In genomic region chr1:128907566-128907965, GRCm38 (mm10) we compare ENCODE assay signal across 23 mouse cellular contexts.
A peak's percentile ranks its signal among the peaks of the same experiment; 100 is the strongest.
DNase-seq lines count a peak whose midpoint lies in the region; TF ChIP-seq lines count a peak whose summit lies in the region.
"Had no signal": no experiment of that assay in that cellular context is flagged by ENCODE, and none has a peak within 500 bp of the region (broad histone marks: within the 10 kb centered on the region; RNA-seq: fewer than 3 reads in every experiment).

No protein-coding gene starts in this region.

- H3K4me1 ChIP-seq in heart, embryonic 10.5 days: no peaks in the 10 kb centered on the region
- H3K4me1 ChIP-seq: embryonic facial prominence, embryonic 15.5 days; forebrain, embryonic 12.5 days; limb, embryonic 12.5 days; megakaryocyte, embryonic 14.5 days had no signal

- H3K27ac ChIP-seq in heart, embryonic 10.5 days: no peak overlapping the region
- H3K27ac ChIP-seq: embryonic facial prominence, embryonic 10.5 days; embryonic facial prominence, embryonic 15.5 days; forebrain, embryonic 12.5 days; heart, embryonic 13.5 days; hindbrain, embryonic 14.5 days; limb, embryonic 12.5 days had no signal

- 73% methylated on average over 2 of the region's 2 CpGs for WGBS in heart, embryonic 10.5 days

- H3K36me3 ChIP-seq in heart, embryonic 10.5 days: no peaks in the 10 kb centered on the region
- H3K36me3 ChIP-seq: embryonic facial prominence, embryonic 10.5 days; embryonic facial prominence, embryonic 15.5 days; forebrain, embryonic 12.5 days; G1E; heart, embryonic 13.5 days; limb, embryonic 12.5 days had no signal

- H3K9me3 ChIP-seq in heart, embryonic 10.5 days: no peaks in the 10 kb centered on the region
- H3K9me3 ChIP-seq: embryonic facial prominence, embryonic 10.5 days; embryonic facial prominence, embryonic 15.5 days; forebrain, embryonic 12.5 days; heart, embryonic 13.5 days; limb, embryonic 12.5 days; megakaryocyte, embryonic 14.5 days had no signal

- no peak overlapping the region for H3K4me3 ChIP-seq in heart, embryonic 10.5 days
- H3K4me3 ChIP-seq: embryonic facial prominence, embryonic 10.5 days; embryonic facial prominence, embryonic 15.5 days; forebrain, embryonic 12.5 days; heart, embryonic 13.5 days; limb, embryonic 12.5 days; megakaryocyte, embryonic 14.5 days had no signal

- no peak for TF ChIP-seq POLR2A in brain, embryonic 14.5 days (IDR thresholded peaks at IDR 0.05; ENCODE audit: borderline replicate concordance, extremely low read depth, insufficient read depth, insufficient read length, poor library complexity, severe bottlenecking)

- DNase-seq in adrenal gland, adult (ENCODE audit: inconsistent age in 2 of 2, low spot score in 1 of 2): peak; percentile 44 to 61
- no peak for DNase-seq in adrenal gland, postnatal 4 days (ENCODE audit: low spot score in 2 of 2)
- DNase-seq in heart, postnatal 4 days: peak; percentile 42
- no peak for DNase-seq in heart, embryonic 10.5 days (ENCODE audit: low spot score)
- peak; percentile 5 for DNase-seq in adrenal gland, adult 8-10 months
- peak; percentile 24 for DNase-seq in brain, embryonic 14.5 days (ENCODE audit: low read depth)
- no peak for DNase-seq in right cerebral cortex, postnatal 14 days
- DNase-seq in ovary, postnatal 10 days (ENCODE audit: low spot score): no peak
- DNase-seq: cerebellum, adult 8-10 months; cerebellum, postnatal 25 days; gastrocnemius, postnatal 10 days; kidney, adult 11 months; kidney, postnatal 14 days; lung, postnatal 4 days; midbrain, embryonic 14.5 days had no signal

- H3K27me3 ChIP-seq in heart, embryonic 10.5 days (ENCODE audit: insufficient read depth, poor library complexity, severe bottlenecking): no peaks in the 10 kb centered on the region
- H3K27me3 ChIP-seq: embryonic facial prominence, embryonic 15.5 days; forebrain, embryonic 12.5 days; heart, embryonic 13.5 days; limb, embryonic 12.5 days; megakaryocyte, embryonic 14.5 days had no signal

- no peak for TF ChIP-seq CTCF in brain, embryonic 14.5 days (IDR thresholded peaks at IDR 0.05; ENCODE audit: borderline replicate concordance, extremely low read depth, insufficient read depth, insufficient read length)

Comparison
In these comparisons a context has a peak if more than half of its experiments do, and no peak if none do; other contexts are left out.
1. DNase-seq: peak in adrenal gland, adult (2 of 2), heart, postnatal 4 days (single experiment), adrenal gland, adult 8-10 months (single experiment) and brain, embryonic 14.5 days (single experiment); none in adrenal gland, postnatal 4 days (0 of 2), heart, embryonic 10.5 days (single experiment), right cerebral cortex, postnatal 14 days (single experiment) and ovary, postnatal 10 days (single experiment).